Mouse (Mus musculus): ENCODE measurements at regions not wholly inside any gene's neighbourhood (a gene's known extent, or its start where the extent isn't known, plus 50 kb on each side); places are given as distances from the start of the nearest gene placed in this dataset.
A peak's percentile ranks its signal among the peaks of the same experiment; 100 is the strongest.

DNA sequence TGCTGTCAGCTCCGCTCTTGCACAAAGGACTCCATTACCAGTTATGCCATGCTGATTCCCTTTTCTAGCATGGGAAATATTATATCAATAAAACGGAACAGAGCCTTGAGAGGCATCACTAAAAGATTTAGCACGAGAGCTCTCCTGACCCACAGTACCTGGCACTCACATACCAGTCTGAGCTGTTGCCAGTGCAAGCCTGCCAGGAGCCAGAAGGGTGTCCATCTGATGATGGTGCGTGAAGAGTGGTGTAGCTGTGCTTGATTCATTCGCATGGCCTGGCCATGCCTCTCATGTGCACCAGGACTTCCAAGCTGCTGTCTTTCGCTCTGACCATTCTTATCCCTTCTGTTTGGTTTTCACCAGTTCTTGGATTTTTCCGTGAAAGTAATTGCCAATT, 102.3 kb upstream of the Irx4 start:
- DNase-seq (ENCODE audit: low read depth, low spot score), result no peak

DNA sequence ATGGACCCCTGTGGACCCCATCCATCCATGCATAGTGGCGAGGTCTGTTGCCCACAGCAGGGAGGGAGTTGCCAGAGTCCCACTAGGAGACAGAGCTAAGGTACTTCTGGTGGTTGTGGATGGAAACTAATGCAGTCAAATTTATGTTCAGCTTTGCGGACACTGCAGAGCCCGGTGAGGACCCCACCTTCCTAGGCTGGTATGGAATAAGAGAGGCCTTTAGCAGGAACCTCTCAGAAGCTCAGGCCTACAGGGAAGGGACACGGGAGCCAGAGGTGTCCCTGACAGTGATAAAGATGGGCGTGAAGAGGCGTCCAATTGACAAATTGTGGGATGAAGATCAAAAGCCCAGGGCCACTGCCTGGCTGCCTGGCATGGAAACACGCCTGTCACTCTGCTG, 100.8 kb upstream of the Irx4 start:
- no peak for DNase-seq (ENCODE audit: low read depth, low spot score)

DNA sequence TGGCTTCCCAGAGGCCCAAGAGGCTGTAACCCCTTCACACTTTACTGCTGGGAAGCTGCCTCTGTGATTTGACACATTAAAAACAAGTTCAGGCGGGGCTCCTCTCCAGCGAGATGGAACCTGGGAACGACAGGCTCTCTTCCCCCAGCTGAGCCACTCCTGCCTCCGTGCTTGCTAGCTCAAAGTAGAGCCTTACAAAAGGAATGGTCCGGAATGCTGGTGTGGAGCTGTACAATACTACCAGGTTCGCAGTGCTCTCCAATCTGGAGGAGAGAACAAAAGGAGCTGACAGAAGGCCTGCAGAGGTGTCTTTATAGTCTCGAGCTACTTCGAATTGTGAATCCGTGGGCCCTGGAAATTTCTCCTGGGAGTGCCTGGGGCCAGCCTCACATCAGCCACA, 100.4 kb upstream of the Irx4 start:
- no peak for DNase-seq (ENCODE audit: low read depth, low spot score)

DNA sequence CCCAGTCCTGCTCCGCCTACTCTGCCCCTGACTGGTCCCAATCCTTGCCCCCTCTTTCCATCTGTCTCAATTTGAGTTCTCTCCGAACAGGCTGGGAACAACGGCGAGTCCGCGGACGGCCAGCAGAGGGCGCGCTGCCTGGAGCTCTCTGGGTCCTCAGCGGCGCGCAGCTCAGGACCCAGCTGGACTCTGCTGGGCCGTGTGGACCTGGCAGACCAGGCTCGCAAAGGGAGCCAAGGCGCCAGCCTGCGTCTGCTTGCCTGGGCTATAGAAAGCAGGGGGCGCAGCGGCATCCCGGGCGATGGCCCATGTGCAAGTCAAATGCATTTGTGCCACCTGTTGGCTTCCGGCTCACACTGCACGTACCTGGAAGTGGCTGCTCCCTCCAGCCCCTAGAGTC, 100.0 kb upstream of the Irx4 start:
- DNase-seq (ENCODE audit: low read depth, low spot score), result peak; percentile 64

GRCm38 (mm10) chr13:73170301-73170700, 90.0 kb upstream of the Irx4 start:
- DNase-seq (ENCODE audit: low read depth, low spot score), result no peak

GRCm38 (mm10) chr13:73207931-73208448, 52.3 kb upstream of the Irx4 start:
- no peak for DNase-seq (ENCODE audit: low read depth, low spot score)
